Mouse (Mus musculus) ES-Bruce4 (cell line): Measurements from ENCODE around the gene Trmt1l. TPM values are rescaled to one million over a fixed set of nuclear protein-coding genes. Genes with fewer than 3 reads are reported as not detected.
A peak's percentile ranks its signal among the peaks of the same experiment; 100 is the strongest.

Source experiments
- H3K27ac ChIP-seq: 2 replicates; pipeline ENCODE4 v1.5.1; 2012; ENCODE audit warnings: low read length, inconsistent platforms; ENCODE audit not compliant: insufficient read depth
- H3K27me3 ChIP-seq: 2 replicates; pipeline ENCODE4 v1.6.1; 2012; ENCODE audit warnings: mild to moderate bottlenecking, low read length, inconsistent platforms; ENCODE audit not compliant: control insufficient read depth, poor library complexity, insufficient read depth, severe bottlenecking
- H3K36me3 ChIP-seq: 2 replicates; pipeline ENCODE4 v1.6.1; 2012; ENCODE audit warnings: inconsistent platforms, mild to moderate bottlenecking, low read length, moderate library complexity; ENCODE audit not compliant: control insufficient read depth, poor library complexity, insufficient read depth, severe bottlenecking
- H3K4me1 ChIP-seq: one replicate; pipeline ENCODE4 v1.8.1; 2011; ENCODE audit warnings: low read length; ENCODE audit not compliant: control insufficient read depth, insufficient read depth
- H3K4me3 ChIP-seq: 2 replicates; pipeline ENCODE4 v1.5.1; 2011; ENCODE audit warnings: low read depth, mild to moderate bottlenecking, low read length
- H3K9ac ChIP-seq: 2 replicates; pipeline ENCODE4 v1.6.1; 2012; ENCODE audit warnings: low read depth, mild to moderate bottlenecking, inconsistent platforms; ENCODE audit not compliant: poor library complexity, severe bottlenecking
- H3K9me3 ChIP-seq: replicated peaks from 2 replicates; pipeline ENCODE4 v1.6.1; 2012; ENCODE audit warnings: mild to moderate bottlenecking, low read length, inconsistent platforms; ENCODE audit not compliant: control insufficient read depth, poor library complexity, insufficient read depth, severe bottlenecking
- CTCF ChIP-seq: IDR thresholded peaks from one replicate; pipeline ENCODE4 v1.8.1; 2011; ENCODE audit warnings: low read depth, low read length
- EP300 ChIP-seq: IDR thresholded peaks from 2 replicates; pipeline ENCODE4 v1.6.1; 2011; ENCODE audit warnings: low read depth, low read length; ENCODE audit not compliant: insufficient read depth
- POLR2A ChIP-seq: IDR thresholded peaks from one replicate; pipeline ENCODE4 v1.8.1; 2011; ENCODE audit warnings: low read length; ENCODE audit not compliant: insufficient read depth
- polyA plus RNA-seq: library from polyadenylated mRNA; stranded (reverse); fragments of >200 nt; gene quantifications from 2 replicates; pipeline ENCODE4 v1.2.4, GENCODE M21; 2011; ENCODE audit warnings: low read depth; ENCODE audit not compliant: missing spikeins, insufficient read depth, insufficient read length

Gene Trmt1l
- polyA plus RNA-seq, 1 experiment = 43.3 TPM

GRCm38 (mm10) chr1:151500531-151501361 is 72.4 kb downstream of the Trmt1l start, which contains the start of gene Rnf2:
Rnf2 (minus strand) TSS chr1:151500955.
- Histone ChIP-seq H3K27ac (peak within 1 kb of the TSS; percentile 27), H3K36me3 (no peaks in the 10 kb centered on the region), H3K4me1 (peaks cover 2% of the 10 kb centered on the region), H3K9me3 (no peaks in the 10 kb centered on the region), H3K9ac (peak within 1 kb of the TSS; percentile 89), H3K4me3 (peak within 1 kb of the TSS; percentile 92), H3K27me3 (no peaks in the 10 kb centered on the region)
- TF ChIP-seq EP300 = no peak
- TF ChIP-seq POLR2A = no peak
- TF ChIP-seq CTCF = no peak

Other genes starting within 250 kb of the Trmt1l start
- not detected in 2 replicates for gene Gm47985, start 246.0 kb upstream of the Trmt1l start, polyA plus RNA-seq
- not detected in 2 replicates for gene Gm8947, start 236.2 kb upstream of the Trmt1l start, polyA plus RNA-seq
- gene Gm47995, start 230.1 kb upstream of the Trmt1l start, polyA plus RNA-seq = 0.75 TPM in 1 of 2 replicates, not detected in the other
- not detected in 2 replicates for gene 3110040M04Rik, start 224.4 kb upstream of the Trmt1l start, polyA plus RNA-seq
- gene Gm47996, start 218.4 kb upstream of the Trmt1l start, polyA plus RNA-seq = not detected in 2 replicates
- gene Ivns1abp, start 84.1 kb upstream of the Trmt1l start, polyA plus RNA-seq = 140 and 156 TPM in 2 replicates
- 95.9 and 109 TPM in 2 replicates for gene Swt1, start 87 bp upstream of the Trmt1l start, polyA plus RNA-seq
- gene Rnf2, start 72.4 kb downstream of the Trmt1l start, polyA plus RNA-seq = 135 and 140 TPM in 2 replicates
- 19.6 and 19.9 TPM in 2 replicates for gene Fam129a, start 142.6 kb downstream of the Trmt1l start, polyA plus RNA-seq